17 mouse cellular contexts compared by ENCODE assay signal in genomic region chr9:20987953-20988352, GRCm38 (mm10). TPM values are rescaled to one million over a fixed set of nuclear protein-coding genes. Genes with fewer than 3 reads are reported as not detected.
DNase-seq lines count a peak whose midpoint lies in the region; ATAC-seq and TF ChIP-seq lines count a peak whose summit lies in the region.
"Had no signal": no experiment of that assay in that cellular context is flagged by ENCODE, and none has a peak within 500 bp of the region (broad histone marks: within the 10 kb centered on the region; RNA-seq: fewer than 3 reads in every experiment).

No protein-coding gene starts in this region.

- no peaks in the 10 kb centered on the region for H3K36me3 ChIP-seq in lung, embryonic 15.5 days
- no peaks in the 10 kb centered on the region for H3K36me3 ChIP-seq in ES-E14 (ENCODE audit: control insufficient read depth, insufficient read depth, low read length, poor library complexity, severe bottlenecking)
- H3K36me3 ChIP-seq in limb, embryonic 15.5 days, result no peaks in the 10 kb centered on the region
- H3K36me3 ChIP-seq: G1E; limb, embryonic 13.5 days; midbrain, embryonic 12.5 days had no signal

- H3K4me3 ChIP-seq in lung, embryonic 15.5 days, result no peak overlapping the region
- no peak overlapping the region for H3K4me3 ChIP-seq in lung, adult 2 months (replicated peaks; ENCODE audit: extremely low read depth, low read depth, low read length)
- no peak overlapping the region for H3K4me3 ChIP-seq in ES-E14 (ENCODE audit: insufficient read depth in 1 of 2, low read depth in 1 of 2, low read length in 2 of 2, poor library complexity in 1 of 2, severe bottlenecking in 1 of 2)
- H3K4me3 ChIP-seq in limb, embryonic 15.5 days, result no peak overlapping the region
- H3K4me3 ChIP-seq: limb, embryonic 13.5 days; midbrain, embryonic 12.5 days had no signal

- ATAC-seq in lung, embryonic 15.5 days (ENCODE audit: borderline replicate concordance, extremely low read depth, low FRiP score, low TSS enrichment), result no peak
- no peak for ATAC-seq in limb, embryonic 15.5 days (ENCODE audit: insufficient number of reproducible peaks, low FRiP score, low TSS enrichment, low read depth)
- ATAC-seq: forebrain, embryonic 14.5 days; hindbrain, postnatal 0 days had no signal

- no peaks in the 10 kb centered on the region for H3K9me3 ChIP-seq in lung, embryonic 15.5 days
- H3K9me3 ChIP-seq in ES-E14 (ENCODE audit: control insufficient read depth, insufficient read depth, low read depth, low read length), result no peaks in the 10 kb centered on the region
- H3K9me3 ChIP-seq in limb, embryonic 15.5 days, result no peaks in the 10 kb centered on the region
- H3K9me3 ChIP-seq: G1E; limb, embryonic 13.5 days; midbrain, embryonic 12.5 days had no signal

- WGBS in lung, embryonic 15.5 days, result 25% methylated on average over 7 of the region's 7 CpGs
- WGBS in lung, adult 2 months, result 37% methylated on average over 7 of the region's 7 CpGs
- WGBS in limb, embryonic 15.5 days, result 28% methylated on average over 7 of the region's 7 CpGs

- peaks cover 60% of the 10 kb centered on the region for H3K4me1 ChIP-seq in lung, embryonic 15.5 days
- H3K4me1 ChIP-seq in lung, adult 2 months (ENCODE audit: control insufficient read depth, insufficient read depth, low read length), result peaks cover 3% of the 10 kb centered on the region; the same call in 1 of the 2 replicates
- H3K4me1 ChIP-seq in ES-E14 (ENCODE audit: control insufficient read depth in 2 of 2, insufficient read depth in 2 of 2, low read length in 2 of 2, poor library complexity in 1 of 2), result peaks cover 12 to 32% of the 10 kb centered on the region in 2 experiments; a peak in 3 of 4 replicates
- peaks cover 45% of the 10 kb centered on the region for H3K4me1 ChIP-seq in limb, embryonic 15.5 days

- H3K4me2 ChIP-seq in lung, embryonic 15.5 days, result no peak overlapping the region
- H3K4me2 ChIP-seq in limb, embryonic 15.5 days, result no peak overlapping the region
- H3K4me2 ChIP-seq: midbrain, embryonic 12.5 days had no signal

- no peaks in the 10 kb centered on the region for H3K27me3 ChIP-seq in lung, embryonic 15.5 days
- H3K27me3 ChIP-seq in limb, embryonic 15.5 days, result no peaks in the 10 kb centered on the region
- H3K27me3 ChIP-seq: limb, embryonic 13.5 days had no signal

- no peak for TF ChIP-seq POLR2A in lung, adult 2 months (IDR thresholded peaks at IDR 0.05; ENCODE audit: borderline replicate concordance, extremely low read depth, low read depth, low read length)

- no peak overlapping the region for H3K9ac ChIP-seq in lung, embryonic 15.5 days
- no peak overlapping the region for H3K9ac ChIP-seq in ES-E14 (ENCODE audit: insufficient read depth, low read depth, low read length, poor library complexity, severe bottlenecking)
- no peak overlapping the region for H3K9ac ChIP-seq in limb, embryonic 15.5 days
- H3K9ac ChIP-seq: limb, embryonic 13.5 days; midbrain, embryonic 12.5 days had no signal

- in situ Hi-C loops in ES-E14 (cut with MboI; ENCODE audit: low sequenced_read_pairs in 2 of 2, unreplicated experiment in 2 of 2), result no loop called here

- DNase-seq in lung, adult 2 months, result no peak
- no peak for DNase-seq in ES-E14 (ENCODE audit: low read depth, low spot score)
- peak; percentile 34 for DNase-seq in thymus, postnatal 25 days
- DNase-seq in right cerebral cortex, adult 18-20 months, result no peak
- no peak for DNase-seq in neural tube, embryonic 10.5 days (ENCODE audit: extremely low spot score, low spot score)
- DNase-seq: adrenal gland, postnatal 10 days; cerebellum, postnatal 10 days; kidney, postnatal 25 days; lung, postnatal 36 days; right cerebral cortex, postnatal 25 days had no signal

- TF ChIP-seq CTCF in lung, adult 2 months (IDR thresholded peaks at IDR 0.05; ENCODE audit: insufficient read depth, low read length), result no peak

- peak overlapping the region; percentile 75 for H3K27ac ChIP-seq in lung, embryonic 15.5 days
- peak overlapping the region; percentile 36; the same call in 1 of the 2 replicates for H3K27ac ChIP-seq in ES-E14 (ENCODE audit: insufficient read depth, low read depth, low read length, poor library complexity, severe bottlenecking)
- H3K27ac ChIP-seq in limb, embryonic 15.5 days, result peak overlapping the region; percentile 85
- H3K27ac ChIP-seq: hindbrain, postnatal 0 days; midbrain, embryonic 12.5 days had no signal

TF ChIP-seq in ES-E14, 5 proteins besides CTCF, POLR2A, EP300 and RAD21:
- TF ChIP-seq CHD2 (IDR thresholded peaks at IDR 0.05; ENCODE audit: low read depth, low read length), result no peak
- no peak for TF ChIP-seq ZNF384 (IDR thresholded peaks at IDR 0.05; ENCODE audit: low read depth, low read length)
- TF ChIP-seq HCFC1 (IDR thresholded peaks at IDR 0.05; ENCODE audit: borderline replicate concordance, insufficient read depth, low read length), result no peak
- no peak for TF ChIP-seq ZC3H11A (IDR thresholded peaks at IDR 0.05; ENCODE audit: borderline replicate concordance, low read depth, low read length)
- TF ChIP-seq MAFK (IDR thresholded peaks at IDR 0.05; ENCODE audit: insufficient read depth, low read depth, low read length), result no peak

RNA-seq across cellular contexts. Expression of gene S1pr2, which starts 11.4 kb away (rescaled TPM):
- polyA plus RNA-seq in lung, embryonic 15.5 days (2015; fragmentation: Nextera tagmentation; extraction: Ambion mirVana), result 63.4 and 65.2 TPM in 2 replicates
- 24.2 and 32.1 TPM in 2 replicates for polyA plus RNA-seq in lung, adult 2 months (2012; rRNA removed)
- total RNA-seq in ES-E14 (2012; rRNA removed), result 35.7 and 62.4 TPM in 2 replicates
- 62.0 and 65.1 TPM in 2 replicates for polyA plus RNA-seq in limb, embryonic 15.5 days (2015; fragmentation: Nextera tagmentation; extraction: Ambion mirVana)

RNA-seq across cellular contexts. Expression of gene Mrpl4, which starts 14.6 kb away (rescaled TPM):
- 157 and 160 TPM in 2 replicates for polyA plus RNA-seq in lung, embryonic 15.5 days (2015; fragmentation: Nextera tagmentation; extraction: Ambion mirVana)
- polyA plus RNA-seq in lung, adult 2 months (2012; rRNA removed), result 113 and 130 TPM in 2 replicates
- 80.8 and 89.5 TPM in 2 replicates for total RNA-seq in ES-E14 (2012; rRNA removed)
- 112 and 116 TPM in 2 replicates for polyA plus RNA-seq in limb, embryonic 15.5 days (2015; fragmentation: Nextera tagmentation; extraction: Ambion mirVana)

RNA-seq across cellular contexts. Expression of gene Icam1, which starts 27.8 kb away (rescaled TPM):
- polyA plus RNA-seq in lung, embryonic 15.5 days (2015; fragmentation: Nextera tagmentation; extraction: Ambion mirVana), result 55.1 and 57.5 TPM in 2 replicates
- 332 and 372 TPM in 2 replicates for polyA plus RNA-seq in lung, adult 2 months (2012; rRNA removed)
- total RNA-seq in ES-E14 (2012; rRNA removed), result 153 and 310 TPM in 2 replicates
- 23.4 and 24.4 TPM in 2 replicates for polyA plus RNA-seq in limb, embryonic 15.5 days (2015; fragmentation: Nextera tagmentation; extraction: Ambion mirVana)

RNA-seq across cellular contexts. Expression of gene Dnmt1, which starts 28.3 kb away (rescaled TPM):
- 101 and 104 TPM in 2 replicates for polyA plus RNA-seq in lung, embryonic 15.5 days (2015; fragmentation: Nextera tagmentation; extraction: Ambion mirVana)
- polyA plus RNA-seq in lung, adult 2 months (2012; rRNA removed), result 20.5 and 22.8 TPM in 2 replicates
- total RNA-seq in ES-E14 (2012; rRNA removed), result 122 and 124 TPM in 2 replicates
- polyA plus RNA-seq in limb, embryonic 15.5 days (2015; fragmentation: Nextera tagmentation; extraction: Ambion mirVana), result 79.7 and 82.3 TPM in 2 replicates

RNA-seq across cellular contexts. Expression of gene Icam4, which starts 41.2 kb away (rescaled TPM):
- polyA plus RNA-seq in lung, embryonic 15.5 days (2015; fragmentation: Nextera tagmentation; extraction: Ambion mirVana), result 2.4 and 2.9 TPM in 2 replicates
- 1.8 and 1.9 TPM in 2 replicates for polyA plus RNA-seq in lung, adult 2 months (2012; rRNA removed)
- total RNA-seq in ES-E14 (2012; rRNA removed), result 1.5 and 3.1 TPM in 2 replicates
- 0.96 and 3.0 TPM in 2 replicates for polyA plus RNA-seq in limb, embryonic 15.5 days (2015; fragmentation: Nextera tagmentation; extraction: Ambion mirVana)
- total RNA-seq: hindbrain, postnatal 0 days had no signal
- polyA plus RNA-seq: forebrain, embryonic 14.5 days had no signal
